Mouse (Mus musculus) thymus, postnatal 10 days (tissue): ENCODE results near the gene Sec14l4.

ENCODE experiments used
- DNase-seq, 2 experiments: peaks; one replicate each; pipeline ENCODE4 v3.0.0; 2021; ENCODE audit warnings: low spot score in 2 of 2

The Sec14l4 gene

GRCm38 (mm10) chr11:4078267-4078933 is 47.1 kb downstream of the Sec14l4 start:
- no peak for DNase-seq

- DNase-seq: peak in 1 of 2 experiments; percentile 48
Measured at GRCm38 (mm10) chr11:4080219-4080618, 49.0 kb downstream of the Sec14l4 start.

GRCm38 (mm10) chr11:4083316-4084078 is 52.2 kb downstream of the Sec14l4 start:
- DNase-seq: peak in 1 of 2 experiments; percentile 69

- DNase-seq: no peak
Measured at GRCm38 (mm10) chr11:4086246-4086645, 55.0 kb downstream of the Sec14l4 start.

GRCm38 (mm10) chr11:4087267-4087666 is 56.0 kb downstream of the Sec14l4 start:
- no peak for DNase-seq

GRCm38 (mm10) chr11:4093459-4094377 is 62.5 kb downstream of the Sec14l4 start:
- DNase-seq: no peak

GRCm38 (mm10) chr11:4094378-4095170 is 63.3 kb downstream of the Sec14l4 start:
- DNase-seq: peak; percentile 48 to 67

GRCm38 (mm10) chr11:4095171-4096053 is 64.2 kb downstream of the Sec14l4 start, which contains the start of gene Mtfp1:
Gene Mtfp1, minus strand, starts transcription at chr11:4095445.
- DNase-seq: peak; percentile 46 to 66

GRCm38 (mm10) chr11:4096054-4096984 is 65.1 kb downstream of the Sec14l4 start:
- DNase-seq: peak; percentile 90 to 92

GRCm38 (mm10) chr11:4097091-4097621 is 65.9 kb downstream of the Sec14l4 start:
- DNase-seq: peak; percentile 15 to 24
